Mouse (Mus musculus): ENCODE measurements around the gene Fam72a.

DNA sequence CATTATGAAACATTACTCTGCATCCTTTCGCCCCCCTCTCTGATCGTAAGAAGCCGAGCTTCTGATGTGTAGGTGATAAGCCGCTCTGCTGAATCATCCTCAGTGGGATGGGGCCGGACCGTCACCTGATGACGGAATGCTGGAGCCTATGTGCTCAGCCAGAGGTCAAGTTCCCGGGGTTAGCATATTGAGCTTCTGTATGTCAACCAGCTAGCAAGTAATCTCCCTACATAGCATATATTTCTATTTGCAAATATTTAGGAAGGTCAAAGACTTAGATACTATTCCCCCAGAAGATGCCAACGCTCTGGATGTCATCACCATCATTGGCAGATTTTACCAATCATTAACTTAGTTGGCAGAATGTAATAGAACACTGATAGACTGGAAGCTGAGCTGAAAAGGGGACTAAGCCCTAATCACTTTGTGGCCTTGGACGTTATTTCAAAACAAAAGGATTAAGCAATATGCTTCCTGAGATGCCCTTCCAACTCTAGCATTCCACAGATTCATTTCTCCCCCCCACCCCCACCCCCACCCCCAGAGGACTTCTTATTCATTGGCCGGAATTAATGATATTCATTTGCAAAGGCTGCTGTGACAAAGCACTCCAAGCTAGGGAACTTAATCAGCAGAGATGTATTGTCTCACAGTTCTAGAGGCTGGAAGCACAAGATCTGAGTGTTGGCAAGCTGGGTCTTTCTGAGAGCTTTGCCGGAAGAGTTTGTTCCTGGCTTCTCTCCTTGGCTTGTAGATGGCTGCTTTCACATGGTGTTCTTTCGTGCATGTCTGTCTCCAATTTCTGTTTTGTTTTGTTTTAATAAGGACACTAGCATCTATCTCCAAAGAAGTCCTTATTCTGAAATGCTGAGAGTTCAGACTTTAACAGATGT, 19.3 kb downstream of the Fam72a start:
- TF ChIP-seq CTCF (IDR thresholded peaks at IDR 0.05; ENCODE audit: low read depth, low read length), result no peak
- no peak for TF ChIP-seq POLR2A (IDR thresholded peaks at IDR 0.05; ENCODE audit: insufficient read depth, low read length)
- TF ChIP-seq EP300 (IDR thresholded peaks at IDR 0.05; ENCODE audit: insufficient read depth, low read depth, low read length), result no peak
